Mouse (Mus musculus) heart, adult 2 months (tissue): ENCODE measurements at regions not wholly inside any gene's neighbourhood (a gene's known extent, or its start where the extent isn't known, plus 50 kb on each side); places are given as distances from the start of the nearest gene placed in this dataset.
A peak's percentile ranks its signal among the peaks of the same experiment; 100 is the strongest.

Experiments
- CTCF ChIP-seq: fragments of 200-600 bp; IDR thresholded peaks from 2 replicates; pipeline ENCODE4 v1.8.1; 2022; ENCODE audit warnings: antibody characterized with exemption, mild to moderate bottlenecking, moderate library complexity
- EP300 ChIP-seq: fragments of 200-500 bp; IDR thresholded peaks from 2 replicates; pipeline ENCODE4 v1.6.1; 2011; ENCODE audit warnings: low read depth, low read length, control low read depth; ENCODE audit not compliant: insufficient read depth
- POLR2A ChIP-seq: fragments of 200-500 bp; IDR thresholded peaks from 2 replicates; pipeline ENCODE4 v1.6.1; 2011; ENCODE audit warnings: mild to moderate bottlenecking, low read depth, low read length, control low read depth; ENCODE audit not compliant: insufficient read depth

DNA sequence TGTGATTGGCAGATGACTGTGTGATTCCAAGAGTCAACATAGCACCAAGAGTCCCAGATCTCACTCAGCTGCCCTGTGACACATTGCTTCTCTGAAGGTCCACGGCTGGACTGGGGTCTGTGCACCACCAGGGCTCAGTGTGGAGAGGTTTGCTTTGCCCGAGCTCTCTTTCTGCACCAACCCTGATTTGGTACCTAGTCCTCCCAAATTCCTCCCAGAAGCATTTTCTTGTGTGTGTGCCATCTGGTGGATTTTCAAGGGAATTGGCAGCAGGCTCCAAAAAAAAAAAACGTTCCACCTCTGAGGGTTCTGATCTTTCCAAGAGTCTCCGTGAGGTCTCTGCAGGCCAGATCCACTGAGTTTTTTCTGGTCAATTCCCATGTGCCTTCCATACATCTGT, 107.3 kb downstream of the Zfp365 start:
- TF ChIP-seq CTCF, result peak; percentile 54
- TF ChIP-seq EP300, result no peak
- TF ChIP-seq POLR2A, result no peak
